Mouse (Mus musculus): ENCODE measurements around the gene Tectb. TPM values are rescaled to one million over a fixed set of nuclear protein-coding genes. Genes with fewer than 3 reads are reported as not detected.

The Tectb gene
- total RNA-seq, 2 experiments from 2014 or later, result 0.79 to 1.3 TPM

- no peak for DNase-seq
Measured at GRCm38 (mm10) chr19:55208654-55209053, 28.1 kb downstream of the Tectb start.

- DNase-seq, result no peak
Measured at GRCm38 (mm10) chr19:55209084-55209483, 28.6 kb downstream of the Tectb start.

GRCm38 (mm10) chr19:55211698-55212097, 31.2 kb downstream of the Tectb start:
- DNase-seq, result no peak

DNA sequence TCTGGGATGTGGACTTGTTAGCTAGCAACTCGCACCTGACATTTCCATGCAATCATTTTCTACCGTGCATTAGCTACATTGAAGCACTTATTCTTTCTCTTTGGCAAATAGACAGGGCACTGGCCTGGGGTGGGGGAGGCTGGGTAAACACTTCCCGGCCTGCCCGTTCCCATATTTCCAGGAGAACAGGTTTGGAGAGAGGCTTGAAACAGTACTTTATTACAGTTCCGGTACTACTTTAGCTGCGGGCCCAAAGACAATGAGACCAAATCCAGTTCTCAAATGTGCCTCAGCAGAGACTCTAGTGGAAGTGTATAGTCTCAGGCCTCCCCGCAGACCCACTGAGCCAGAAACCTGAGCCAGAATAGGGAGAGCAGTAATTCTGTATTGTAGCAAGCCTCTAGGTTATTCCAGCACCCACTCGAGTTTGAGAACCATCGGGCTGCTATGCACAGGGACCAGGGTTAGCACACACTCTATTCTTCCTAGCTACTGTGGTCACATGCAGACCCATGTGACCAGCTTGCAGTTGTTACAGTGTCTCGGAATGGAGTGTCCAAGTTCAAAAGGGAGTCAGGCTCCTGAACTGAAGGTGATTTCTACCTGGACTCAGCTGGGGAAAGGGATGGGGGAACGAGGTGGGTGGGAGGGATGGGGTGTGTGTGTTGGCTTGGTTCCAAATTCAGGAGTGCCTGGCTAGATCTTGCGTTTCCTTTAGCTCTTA, 33.2 kb downstream of the Tectb start:
- DNase-seq, result no peak

DNA sequence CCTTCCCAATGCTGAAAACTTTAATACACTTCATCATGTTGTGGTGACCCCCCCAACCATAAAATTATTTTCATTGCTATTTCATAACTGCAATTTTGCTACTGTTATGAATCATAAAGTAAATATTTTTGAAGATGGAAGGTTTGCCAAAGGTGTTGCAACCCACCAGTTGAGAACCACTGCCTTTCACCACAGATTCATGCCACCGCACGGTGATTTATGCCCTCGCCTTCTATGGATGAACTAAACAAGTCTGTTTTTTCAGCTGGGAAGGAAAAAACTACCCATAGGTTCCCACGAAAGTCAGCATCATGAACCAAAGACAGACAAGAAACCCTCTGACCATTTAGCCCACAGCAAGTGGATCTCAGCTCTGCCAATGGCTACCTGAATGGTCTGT, 36.3 kb downstream of the Tectb start:
- no peak for DNase-seq

- no peak for DNase-seq
Measured at GRCm38 (mm10) chr19:55217365-55217764, 36.8 kb downstream of the Tectb start.

DNA sequence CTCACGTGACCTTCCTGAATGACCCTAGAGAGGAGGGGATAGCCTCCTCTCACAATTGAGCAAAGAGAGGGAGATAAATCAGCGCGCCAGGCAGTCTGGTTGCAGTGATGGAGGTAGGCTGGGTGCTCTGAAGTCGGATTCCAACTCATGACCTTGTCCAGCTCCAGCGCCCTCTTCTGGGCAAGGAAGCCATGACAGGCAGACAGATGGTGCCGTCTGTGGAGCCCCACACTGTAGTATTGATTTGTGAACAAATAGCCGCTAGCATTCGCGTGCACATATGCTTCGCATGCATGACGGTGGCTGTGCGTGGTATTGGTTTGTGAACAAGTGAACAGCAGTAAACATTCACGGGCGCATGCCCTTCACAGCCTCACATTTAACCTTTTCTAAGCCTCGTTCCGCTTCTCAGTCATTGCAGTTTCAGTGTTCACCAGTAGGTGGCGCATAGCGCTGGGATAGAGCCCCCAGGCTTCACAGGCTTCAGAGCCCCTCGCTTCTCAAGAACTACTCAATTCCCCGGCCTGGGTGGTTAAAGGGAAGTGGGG, 37.7 kb downstream of the Tectb start:
- DNase-seq, result peak; percentile 86

- DNase-seq, result no peak
Measured at GRCm38 (mm10) chr19:55218741-55219221, 38.2 kb downstream of the Tectb start.

GRCm38 (mm10) chr19:55219359-55219758, 38.8 kb downstream of the Tectb start:
- DNase-seq, result no peak

- DNase-seq, result no peak
Measured at GRCm38 (mm10) chr19:55221208-55221607, 40.7 kb downstream of the Tectb start.

GRCm38 (mm10) chr19:55222268-55222667, 41.7 kb downstream of the Tectb start:
- DNase-seq, result no peak

DNA sequence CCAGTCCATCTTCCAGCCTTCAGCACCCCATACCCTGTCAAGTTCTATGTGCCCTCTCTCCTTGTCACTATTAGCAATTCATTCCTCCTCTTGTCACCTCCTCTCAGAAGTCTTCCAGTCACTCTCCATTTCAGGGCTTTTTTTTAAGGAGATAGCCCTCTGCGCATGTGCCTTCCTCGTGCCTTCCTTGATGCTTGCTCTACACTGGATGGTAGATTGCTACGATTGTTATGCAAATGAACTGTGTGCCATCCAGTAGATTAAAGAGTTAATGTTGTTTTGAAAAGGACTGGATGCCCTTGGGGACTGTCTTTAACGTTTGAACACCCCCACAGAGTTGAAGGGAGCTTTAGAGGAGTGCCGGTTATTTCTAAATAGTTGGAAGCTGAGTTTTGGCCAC, 46.1 kb downstream of the Tectb start:
- no peak for DNase-seq

- DNase-seq, result no peak
Measured at GRCm38 (mm10) chr19:55227135-55227534, 46.6 kb downstream of the Tectb start.

DNA sequence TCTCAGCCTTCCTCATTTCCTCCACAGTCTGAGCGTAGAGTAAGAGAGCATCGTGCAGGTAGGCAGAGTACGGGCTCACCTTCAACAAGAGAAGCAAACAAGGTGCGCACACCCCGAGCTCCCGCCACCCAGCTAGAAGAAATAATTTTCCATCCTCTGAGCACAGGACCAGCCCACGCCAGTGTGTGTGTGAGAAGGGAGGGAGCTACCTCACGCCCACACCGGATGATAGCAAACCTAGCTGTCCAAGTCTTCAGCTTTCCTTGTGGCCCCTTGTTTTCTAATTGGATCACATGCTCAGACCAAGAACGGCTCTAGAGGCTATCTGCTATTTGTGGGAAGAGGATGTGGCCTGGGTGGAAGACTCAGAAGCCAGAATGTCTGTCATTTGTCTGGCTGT, 50.5 kb downstream of the Tectb start:
- DNase-seq, result no peak

DNA sequence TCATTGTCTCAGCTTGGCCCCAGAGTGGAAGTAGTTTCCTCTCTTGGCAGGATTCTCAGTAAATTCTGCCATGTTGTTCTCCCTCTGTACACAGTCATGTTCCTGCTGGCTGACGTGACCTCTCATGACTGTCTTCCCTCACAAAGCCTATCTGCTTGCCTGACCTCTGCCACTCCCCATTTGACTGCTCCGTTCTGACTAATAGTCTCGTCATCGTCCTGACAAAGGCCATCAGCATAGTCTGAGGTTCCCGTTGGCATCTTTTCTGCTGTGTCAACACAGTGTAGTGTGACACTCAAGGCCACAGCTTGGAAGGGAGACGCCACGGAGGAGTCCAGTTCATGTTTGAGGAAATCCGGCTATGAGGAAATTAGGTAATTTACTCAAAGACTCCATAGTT, 51.6 kb downstream of the Tectb start:
- no peak for DNase-seq

- DNase-seq, result no peak
Measured at GRCm38 (mm10) chr19:55236026-55236425, 55.5 kb downstream of the Tectb start.

DNA sequence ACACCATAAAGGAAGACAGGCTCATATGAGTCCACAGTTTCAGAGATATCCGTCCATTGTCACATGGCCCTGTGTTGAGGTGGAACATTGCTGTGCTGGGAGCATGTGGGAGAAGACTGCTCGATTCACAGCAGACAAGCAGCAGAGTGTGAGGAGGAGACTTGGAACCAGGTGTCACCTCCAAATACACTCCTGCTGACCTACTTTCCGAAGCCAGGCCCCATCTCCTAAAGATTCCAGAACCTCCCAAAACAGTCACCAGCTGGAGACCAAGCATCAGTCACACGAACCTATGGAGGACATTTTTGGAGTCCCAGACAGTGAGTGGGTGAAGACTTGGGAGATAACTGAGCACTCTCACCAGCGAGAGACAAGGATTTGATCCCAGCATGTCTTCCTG, 56.0 kb downstream of the Tectb start:
- DNase-seq, result no peak

- no peak for DNase-seq
Measured at GRCm38 (mm10) chr19:55239766-55240426, 59.4 kb downstream of the Tectb start.

- DNase-seq, result no peak
Measured at GRCm38 (mm10) chr19:55241186-55241645, 60.7 kb downstream of the Tectb start, which contains the start of gene Gucy2g. Gene Gucy2g, minus strand, starts transcription at chr19:55241236.

DNA sequence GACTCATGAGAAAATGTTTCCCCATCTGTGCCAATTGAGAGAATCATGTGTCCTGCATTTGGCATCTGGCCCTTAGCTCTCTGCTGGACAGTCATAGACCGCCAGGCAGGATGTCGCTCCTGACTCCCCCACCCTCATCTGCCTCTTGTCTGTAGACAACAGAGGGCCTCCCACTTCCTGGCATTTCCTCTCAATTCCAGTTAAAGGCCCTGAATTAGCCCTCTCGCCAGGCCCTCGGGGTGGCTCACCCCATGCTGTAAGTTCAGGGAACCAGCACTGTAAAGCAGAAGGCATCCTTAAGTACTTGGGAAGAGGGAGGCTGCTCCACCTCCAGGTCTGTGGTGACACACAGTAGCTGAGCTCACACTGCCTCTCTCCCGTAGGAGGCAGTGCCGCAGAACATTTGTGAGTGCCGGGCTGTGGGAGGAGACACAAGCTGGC, 64.3 kb downstream of the Tectb start:
- peak; percentile 48 for DNase-seq
